Mouse (Mus musculus) liver, adult 2 months (tissue): ENCODE results near the gene Rps6kb1. TPM values are rescaled to one million over a fixed set of nuclear protein-coding genes. Genes with fewer than 3 reads are reported as not detected.
A peak's percentile ranks its signal among the peaks of the same experiment; 100 is the strongest.

Source experiments
- DNase-seq: peaks from one replicate; pipeline ENCODE4 v3.0.0-alpha.2; 2011; ENCODE audit warnings: low read depth, low spot score; ENCODE audit errors: extremely low read depth
- H3K27ac ChIP-seq: fragments of 200-500 bp; replicated peaks from 2 replicates; pipeline ENCODE4 v1.5.1; 2012; ENCODE audit warnings: low read depth, mild to moderate bottlenecking, control low read depth, inconsistent platforms, low read length; ENCODE audit not compliant: insufficient read depth
- H3K27me3 ChIP-seq: fragments of 200-500 bp; 2 replicates; pipeline ENCODE4 v1.6.1; 2012; ENCODE audit warnings: mild to moderate bottlenecking, moderate library complexity, low read length, inconsistent platforms; ENCODE audit not compliant: control insufficient read depth, insufficient read depth
- H3K36me3 ChIP-seq: fragments of 200-500 bp; 2 replicates; pipeline ENCODE4 v1.6.1; 2012; ENCODE audit warnings: low read length, inconsistent platforms; ENCODE audit not compliant: control insufficient read depth, insufficient read depth
- H3K4me1 ChIP-seq: fragments of 200-500 bp; 2 replicates; pipeline ENCODE4 v1.6.1; 2011; ENCODE audit warnings: low read length; ENCODE audit not compliant: control insufficient read depth, insufficient read depth
- H3K4me3 ChIP-seq: fragments of 200-500 bp; 2 replicates; pipeline ENCODE4 v1.5.1; 2011; ENCODE audit warnings: low read depth, mild to moderate bottlenecking, control low read depth, low read length, moderate library complexity; ENCODE audit not compliant: insufficient read depth
- H3K79me2 ChIP-seq: fragments of 200-500 bp; 2 replicates; pipeline ENCODE4 v1.6.1; 2012; ENCODE audit warnings: inconsistent platforms, mild to moderate bottlenecking, low read length, moderate library complexity; ENCODE audit not compliant: control insufficient read depth, insufficient read depth
- H3K9ac ChIP-seq: fragments of 200-500 bp; 2 replicates; pipeline ENCODE4 v1.6.1; 2012; ENCODE audit warnings: low read depth, mild to moderate bottlenecking, control low read depth, inconsistent platforms, low read length
- CTCF ChIP-seq: fragments of 200-500 bp; IDR thresholded peaks from 2 replicates; pipeline ENCODE4 v1.5.1; 2011; ENCODE audit warnings: low read depth, low read length, control low read depth
- POLR2A ChIP-seq: fragments of 200-500 bp; IDR thresholded peaks from 2 replicates; pipeline ENCODE4 v1.6.1; 2011; ENCODE audit warnings: low read length, control low read depth; ENCODE audit not compliant: insufficient read depth; ENCODE audit errors: extremely low read depth
- WGBS: fragments of 180-500 bp; shearing (Covaris S2); methylation state at CpG from one replicate; pipeline ENCODE4 v1.1.7; 2018; 5-methylcytosine and 5-hydroxymethylcytosine counted together
- polyA plus RNA-seq: library from polyadenylated mRNA; depleted of rRNA; stranded (reverse); fragments of >200 nt; gene quantifications from 2 replicates; pipeline ENCODE4 v1.2.3, GENCODE M21; 2012
- total RNA-seq: library from RNA; depleted of rRNA; stranded (reverse); fragments of >200 nt; gene quantifications from 2 replicates; pipeline ENCODE4 v1.2.3, GENCODE M21; 2014

The Rps6kb1 gene
- total and polyA plus RNA-seq, 2 experiments, result 6.3 to 14.4 TPM

DNA sequence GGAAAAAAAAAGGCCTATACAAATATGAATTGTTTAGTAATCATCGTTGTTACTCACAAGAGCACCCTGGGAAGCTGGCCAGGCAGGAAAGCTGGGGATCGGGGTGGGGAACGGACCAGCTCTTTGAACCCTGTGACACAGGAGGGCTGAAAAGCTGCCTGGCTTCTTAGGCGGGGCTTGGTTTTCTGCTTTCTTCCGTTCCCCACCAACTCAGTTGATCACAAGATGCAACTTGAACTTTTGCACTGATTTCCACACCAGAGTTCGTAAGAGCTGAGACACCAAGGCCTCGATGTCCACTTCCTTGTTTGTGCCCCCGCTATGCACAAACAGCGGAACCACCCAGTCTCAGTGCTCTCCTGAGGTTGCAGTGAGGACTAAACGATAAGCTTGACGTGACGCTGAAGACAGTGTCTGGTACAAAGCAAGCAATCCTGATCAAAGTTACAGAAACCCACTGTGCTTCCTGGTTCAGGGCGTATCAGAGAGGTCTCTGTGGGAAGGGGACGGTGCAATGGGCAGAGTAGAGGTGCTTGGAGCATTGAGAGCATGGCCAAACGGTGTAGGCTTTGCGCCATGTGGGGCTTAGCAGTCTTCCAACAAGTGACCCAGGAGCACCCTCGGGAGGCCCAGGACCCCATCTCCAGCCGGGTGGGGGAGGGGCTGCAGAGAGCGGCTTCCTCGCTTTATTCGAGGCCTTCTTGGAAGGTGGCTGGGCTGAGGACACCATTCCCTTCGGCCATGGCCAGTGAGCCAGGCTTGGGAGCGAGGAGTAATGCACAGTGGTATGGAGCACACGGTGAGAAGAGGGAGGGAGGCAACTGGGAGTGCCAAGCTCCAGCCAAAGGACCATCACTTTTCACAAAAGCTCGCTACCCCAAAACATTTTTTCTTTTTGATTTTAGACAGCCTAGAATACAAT is 34.5 kb upstream of the Rps6kb1 start:
- 15% methylated on average over 25 of the region's 25 CpGs for WGBS
- Histone ChIP-seq H3K27me3 (no peaks in the 10 kb centered on the region), H3K27ac (peak overlapping the region; percentile 98), H3K9ac (peak overlapping the region; percentile 41), H3K79me2 (no peaks in the 10 kb centered on the region), H3K4me3 (no peak overlapping the region), H3K36me3 (peaks cover 2% of the 10 kb centered on the region; the same call in 1 of the 2 replicates), H3K4me1 (peaks cover 36% of the 10 kb centered on the region)
- DNase-seq, result peak; percentile 79
- TF ChIP-seq POLR2A (0 out of 2 replicates have a peak, but pooled peaks have one; percentile 14), CTCF (no peak)

- TF ChIP-seq CTCF, result no peak
- TF ChIP-seq POLR2A, result no peak
- WGBS, result 44% methylated on average over 6 of the region's 6 CpGs
- Histone ChIP-seq H3K36me3 (no peaks in the 10 kb centered on the region), H3K79me2 (no peaks in the 10 kb centered on the region), H3K4me1 (peaks cover 36% of the 10 kb centered on the region), H3K9ac (peak overlapping the region; percentile 25; the same call in 1 of the 2 replicates), H3K4me3 (no peak overlapping the region), H3K27ac (peak overlapping the region; percentile 98), H3K27me3 (no peaks in the 10 kb centered on the region)
- peak; percentile 32 for DNase-seq
These were observed 33.7 kb upstream of the Rps6kb1 start for GRCm38 (mm10) chr11:86578106-86578808.

DNA sequence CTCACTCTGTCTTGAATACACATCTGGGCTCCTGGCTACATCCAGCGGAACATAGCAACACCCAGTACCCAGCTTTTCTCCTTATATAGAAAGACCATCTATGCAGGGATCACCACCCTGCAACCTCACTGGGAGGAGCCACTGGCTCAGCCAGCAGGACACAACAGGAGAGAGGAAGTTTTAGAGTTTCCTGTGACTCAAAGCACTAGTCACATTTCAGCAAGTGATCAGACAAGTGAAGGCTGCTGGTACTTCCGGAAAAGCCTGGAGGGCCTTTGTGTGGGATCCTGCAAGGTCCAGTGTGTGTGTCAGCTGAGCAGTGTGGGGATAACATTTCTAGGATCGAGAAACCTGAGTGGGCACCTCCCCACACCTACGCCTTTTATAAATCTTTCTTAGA is 32.6 kb upstream of the Rps6kb1 start:
- Histone ChIP-seq H3K27me3 (no peaks in the 10 kb centered on the region), H3K79me2 (no peaks in the 10 kb centered on the region), H3K4me3 (no peak overlapping the region), H3K9ac (no peak overlapping the region), H3K4me1 (peaks cover 31% of the 10 kb centered on the region), H3K27ac (peak overlapping the region; percentile 69), H3K36me3 (no peaks in the 10 kb centered on the region)
- peak; percentile 49 for DNase-seq
- TF ChIP-seq POLR2A (no peak), CTCF (no peak)
- WGBS, result 79% methylated on average over 4 of the region's 4 CpGs

- Histone ChIP-seq H3K36me3 (no peaks in the 10 kb centered on the region), H3K4me1 (peaks cover 26% of the 10 kb centered on the region), H3K4me3 (no peak overlapping the region), H3K79me2 (no peaks in the 10 kb centered on the region), H3K27me3 (no peaks in the 10 kb centered on the region), H3K9ac (no peak overlapping the region), H3K27ac (peak overlapping the region; percentile 52)
- DNase-seq, result no peak
- TF ChIP-seq CTCF, result no peak
- no peak for TF ChIP-seq POLR2A
- WGBS, result 92% methylated on average over 7 of the region's 7 CpGs
These were observed 31.2 kb upstream of the Rps6kb1 start for GRCm38 (mm10) chr11:86575632-86576378.

DNA sequence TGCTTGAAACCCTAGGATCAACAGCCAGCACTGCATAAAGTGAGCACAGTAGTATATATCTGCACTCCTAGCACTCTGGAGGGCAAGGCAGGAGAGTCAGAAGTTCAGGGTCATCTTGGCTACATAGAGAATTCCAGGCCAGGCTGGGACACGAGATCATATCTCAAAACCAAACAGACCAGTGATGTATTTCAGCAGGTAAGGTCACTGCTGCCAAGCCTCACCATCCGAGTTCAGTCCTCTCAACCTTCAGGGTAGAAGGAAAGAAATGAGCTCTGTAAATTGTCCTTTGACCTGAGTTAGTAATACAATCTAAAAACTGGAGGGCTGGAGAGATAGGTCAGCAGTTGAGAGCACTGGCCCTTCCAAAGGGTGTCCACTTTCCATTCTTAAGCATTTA is 29.8 kb upstream of the Rps6kb1 start:
- no peaks in the 10 kb centered on the region for H3K27me3 ChIP-seq
- H3K36me3 ChIP-seq, result no peaks in the 10 kb centered on the region
- peak overlapping the region; percentile 52 for H3K27ac ChIP-seq
- TF ChIP-seq POLR2A (no peak), CTCF (no peak)
- DNase-seq, result peak; percentile 93
- H3K4me1 ChIP-seq, result peaks cover 19% of the 10 kb centered on the region
- 15% methylated on average over 2 of the region's 2 CpGs for WGBS
- H3K4me3 ChIP-seq, result no peak overlapping the region
- H3K9ac ChIP-seq, result no peak overlapping the region
- H3K79me2 ChIP-seq, result no peaks in the 10 kb centered on the region
